Mouse (Mus musculus) heart, adult 9 months (tissue): ENCODE data around the gene Lama4.

Experiments used
- DNase-seq, 2 experiments: peaks; one replicate each; pipeline ENCODE4 v3.0.0; 2022; ENCODE audit warnings: low spot score in 2 of 2

Lama4 gene

DNA sequence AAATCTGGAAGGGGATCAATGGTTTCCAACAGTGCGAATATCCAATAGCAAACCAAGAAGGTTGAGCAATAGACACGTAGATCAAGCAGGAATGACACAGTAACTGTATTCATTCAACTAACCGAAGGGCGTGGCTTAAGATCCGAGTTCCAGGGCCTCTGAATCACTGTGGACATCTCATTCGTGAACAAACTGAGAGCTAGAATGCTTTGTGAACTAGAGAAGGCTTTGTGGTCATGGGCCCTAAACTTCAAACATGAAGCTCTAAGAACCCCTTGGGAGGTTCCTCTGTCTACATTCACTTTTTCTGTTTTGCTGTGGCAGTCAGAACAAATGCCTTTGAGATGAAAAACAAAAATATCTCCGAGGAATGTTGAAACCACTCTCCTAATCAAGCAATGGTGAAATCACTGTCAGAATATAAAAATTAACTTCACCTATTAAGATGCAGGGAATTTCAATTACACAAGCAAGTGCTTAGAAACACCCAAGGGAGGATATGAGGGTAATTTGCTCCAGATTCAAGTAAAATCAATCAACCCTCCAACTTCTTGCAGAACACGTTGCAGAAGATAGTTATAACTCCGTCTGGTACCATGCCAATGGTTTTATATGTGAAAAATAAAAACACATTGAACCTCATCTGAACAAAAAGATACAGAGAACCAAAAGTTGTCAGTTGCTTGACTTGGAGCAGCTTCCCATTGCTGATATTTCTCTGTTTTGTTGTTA, 29.6 kb downstream of the Lama4 start:
- peak in 1 of 2 experiments; percentile 44 for DNase-seq

DNA sequence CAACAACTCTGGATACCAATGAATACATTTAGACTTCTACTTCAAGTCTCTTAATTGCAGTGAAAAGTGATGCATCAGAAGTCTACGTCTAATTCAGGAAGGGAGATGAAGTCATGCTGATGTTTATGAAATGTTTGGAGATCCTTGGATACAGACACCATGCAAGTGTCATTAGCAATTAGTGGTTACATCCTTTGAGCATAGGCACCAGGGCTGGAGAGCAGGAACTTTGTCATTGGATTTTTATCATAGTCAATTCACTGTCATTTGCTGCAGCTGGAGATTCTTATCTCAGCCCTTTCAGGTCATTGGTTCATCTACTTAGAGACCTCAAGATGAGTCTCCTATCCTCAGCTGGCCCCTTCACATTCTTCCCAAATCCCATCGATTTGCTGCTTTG, 30.6 kb downstream of the Lama4 start:
- DNase-seq = no peak

DNA sequence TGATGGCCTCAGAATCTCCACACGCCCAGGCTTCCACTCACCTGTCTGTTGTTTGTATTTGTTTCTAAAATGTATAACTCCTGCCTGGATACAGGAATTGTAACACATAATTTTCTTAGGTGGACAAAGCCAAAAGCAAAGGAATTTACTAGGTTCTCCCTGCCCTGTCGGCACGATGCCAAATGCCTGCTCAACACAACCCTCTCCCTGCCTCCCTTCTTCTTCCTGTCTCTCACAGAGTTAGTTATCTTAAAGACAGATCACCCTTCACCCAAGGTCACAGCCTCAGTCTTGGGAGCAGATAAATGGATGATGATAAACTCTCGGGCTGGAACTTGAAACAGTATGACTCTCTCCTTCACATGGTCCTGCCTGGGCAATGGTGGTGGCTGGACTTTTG, 35.6 kb downstream of the Lama4 start:
- no peak for DNase-seq

DNA sequence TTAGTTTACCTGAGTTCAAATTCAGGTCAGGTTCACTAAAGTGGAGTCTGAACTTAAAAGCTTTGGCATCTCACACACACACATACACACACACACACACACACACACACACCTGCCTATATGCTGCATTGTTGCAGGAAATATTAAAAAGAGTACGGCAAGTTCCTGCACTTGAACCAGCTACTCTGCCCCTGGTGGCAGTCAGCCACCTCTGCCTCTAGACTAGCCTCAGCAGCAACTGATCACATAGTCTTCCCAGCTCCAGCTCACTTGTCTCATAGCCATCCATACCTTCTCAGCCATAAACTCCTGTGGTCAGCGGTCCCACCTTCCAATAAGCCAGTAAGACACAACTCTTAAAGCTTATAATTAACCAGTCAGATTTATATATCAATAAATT, 37.2 kb downstream of the Lama4 start:
- no peak for DNase-seq

DNA sequence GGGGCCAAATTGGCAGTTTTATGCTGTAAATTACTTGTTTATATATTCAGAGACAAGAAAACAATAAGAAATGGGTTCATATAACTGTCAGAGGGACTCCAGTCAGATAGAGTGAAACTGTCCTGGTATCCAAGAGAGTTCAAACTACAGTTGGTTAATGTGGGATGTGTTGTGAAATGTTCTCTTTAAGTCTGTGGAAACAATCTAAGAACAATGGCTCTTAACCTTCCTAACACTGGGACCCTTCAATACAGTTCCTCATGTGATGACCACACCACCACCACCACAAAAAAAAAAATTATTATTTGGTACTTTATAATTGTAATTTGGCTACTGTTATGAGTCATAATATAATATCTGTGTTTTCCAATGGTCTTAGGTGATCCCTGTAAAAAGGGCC, 38.2 kb downstream of the Lama4 start:
- no peak for DNase-seq

DNA sequence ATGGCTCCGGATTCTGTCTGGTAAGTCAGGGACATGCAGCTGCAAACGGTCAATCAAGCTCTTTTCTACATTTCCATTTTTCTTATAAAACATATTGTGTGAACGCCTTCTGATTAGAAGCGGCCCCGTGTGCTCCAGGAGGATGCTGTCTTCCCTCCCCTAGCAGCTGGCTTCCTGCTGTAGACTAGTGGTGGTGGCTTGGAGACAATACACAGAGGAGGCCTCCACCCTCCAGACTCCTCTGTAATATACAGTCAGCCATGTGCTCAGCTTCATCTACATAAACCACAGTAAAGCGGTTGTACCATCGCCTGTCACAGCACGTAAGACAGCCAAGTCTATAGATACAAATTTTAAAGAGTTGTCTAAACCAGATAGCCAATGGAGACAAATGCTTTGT, 40.2 kb downstream of the Lama4 start:
- no peak for DNase-seq

DNA sequence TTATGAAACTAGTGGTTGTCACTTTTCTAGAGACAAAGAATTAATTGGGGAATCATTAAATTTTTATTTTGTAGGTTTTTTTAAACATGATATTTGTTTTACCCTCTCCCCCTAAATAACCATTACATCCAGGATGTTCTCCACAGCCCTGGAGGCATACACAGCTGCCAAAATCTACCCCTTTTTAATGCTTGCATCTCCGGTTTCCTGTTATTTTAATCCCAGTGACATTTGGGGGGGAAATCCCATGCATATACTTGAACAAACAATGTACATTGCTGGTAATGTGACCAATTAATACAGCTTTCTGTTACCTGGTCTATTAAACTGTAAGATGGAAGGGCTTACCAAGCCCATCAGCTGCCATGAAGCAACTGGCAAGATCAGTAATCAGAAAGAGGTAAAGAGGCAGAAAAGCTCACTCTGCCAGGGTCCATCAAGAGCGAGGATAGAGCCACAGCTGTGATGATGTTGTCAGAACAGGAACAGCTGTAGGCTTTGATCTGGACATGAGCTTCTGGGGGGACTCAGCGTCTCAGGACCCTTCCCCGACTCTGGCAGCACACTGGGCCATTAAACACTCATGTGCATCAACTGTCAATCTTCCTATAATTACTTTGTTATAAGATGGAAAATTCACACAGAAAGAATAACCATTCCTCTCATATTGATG, 41.3 kb downstream of the Lama4 start:
- no peak for DNase-seq

DNA sequence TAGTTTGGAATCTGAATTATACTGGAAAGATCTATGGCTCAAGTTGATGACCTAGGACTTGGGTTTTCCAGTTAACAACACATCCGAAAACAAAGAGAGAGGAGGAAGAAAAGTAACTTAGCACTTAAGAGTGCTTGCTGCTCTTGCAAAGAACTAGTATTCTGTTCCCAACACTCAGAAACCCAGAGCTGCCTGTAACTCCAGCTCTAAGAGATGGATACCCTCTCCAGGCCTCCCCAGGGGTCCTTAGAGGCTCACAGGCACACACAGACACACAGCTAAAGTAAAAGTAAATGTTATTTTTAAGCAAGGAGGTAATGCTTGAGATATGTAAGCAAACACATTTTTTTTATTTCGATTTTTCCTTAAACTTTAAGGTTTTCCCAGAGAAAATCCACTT, 49.5 kb downstream of the Lama4 start:
- no peak for DNase-seq

DNA sequence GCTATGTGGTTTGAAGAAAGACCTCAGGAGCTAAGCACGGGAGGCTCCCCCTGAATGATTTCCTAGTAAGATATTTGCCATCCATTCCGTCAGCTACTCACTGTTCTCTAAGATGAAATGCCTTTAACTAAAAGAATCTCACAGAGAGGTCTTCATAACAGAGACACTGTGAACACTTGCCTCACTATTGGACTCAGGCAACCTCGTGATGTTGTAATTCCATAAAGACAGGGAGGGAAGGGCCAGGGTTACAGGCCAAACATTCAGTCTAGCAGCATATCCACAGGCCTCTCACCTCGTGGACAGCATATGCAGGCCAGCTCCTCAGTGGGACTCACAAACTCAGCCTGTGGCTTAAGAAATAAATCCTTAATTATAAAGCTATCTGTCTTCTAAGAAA, 52.7 kb downstream of the Lama4 start:
- no peak for DNase-seq

DNA sequence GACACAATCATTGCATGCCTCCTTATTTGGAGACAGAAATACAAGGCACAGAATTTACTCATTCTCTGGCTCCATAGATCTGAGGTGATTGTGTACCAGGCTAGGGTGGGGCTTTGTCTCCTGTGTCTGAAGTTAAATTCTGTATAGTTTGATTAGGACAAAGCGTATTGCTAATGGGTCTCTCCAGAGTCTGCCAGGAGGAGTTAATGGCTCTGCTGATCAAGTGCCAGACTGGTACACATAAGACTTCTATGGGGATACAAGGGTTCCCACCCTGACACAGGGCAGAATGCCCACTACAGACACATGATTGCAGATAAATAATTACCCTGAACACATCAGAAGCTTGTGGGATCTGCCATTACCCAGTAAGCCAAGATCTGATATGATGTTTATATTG, 53.3 kb downstream of the Lama4 start:
- no peak for DNase-seq

DNA sequence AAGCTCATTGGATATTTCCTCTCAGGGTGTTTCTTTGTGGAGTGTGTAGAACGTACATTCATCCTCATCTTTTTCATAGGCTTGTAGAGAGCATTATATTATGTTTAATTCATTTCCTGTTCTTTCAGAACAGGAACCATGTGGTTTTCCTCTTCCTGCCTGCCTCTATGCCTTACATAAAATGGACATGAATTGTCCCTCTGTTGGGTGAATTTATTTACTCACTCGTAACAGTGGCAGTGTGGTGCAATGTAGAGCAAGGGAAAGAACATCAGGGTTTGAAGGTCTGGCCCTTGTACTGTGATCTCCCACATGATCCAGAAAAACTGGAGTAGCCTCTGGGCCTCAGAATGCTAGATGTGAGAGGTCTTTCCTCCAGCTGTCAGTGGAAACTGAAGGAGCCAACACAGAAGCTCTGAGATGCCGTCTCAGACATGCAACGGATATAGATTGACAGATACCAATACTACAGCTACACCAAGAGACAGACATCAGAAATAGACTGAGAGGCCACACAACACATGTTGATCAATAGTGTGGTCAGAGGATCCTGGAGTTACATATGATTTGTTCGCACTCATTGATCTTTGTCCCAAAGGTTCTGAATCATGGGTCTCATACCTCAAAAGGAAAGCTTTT, 58.4 kb downstream of the Lama4 start:
- no peak for DNase-seq

DNA sequence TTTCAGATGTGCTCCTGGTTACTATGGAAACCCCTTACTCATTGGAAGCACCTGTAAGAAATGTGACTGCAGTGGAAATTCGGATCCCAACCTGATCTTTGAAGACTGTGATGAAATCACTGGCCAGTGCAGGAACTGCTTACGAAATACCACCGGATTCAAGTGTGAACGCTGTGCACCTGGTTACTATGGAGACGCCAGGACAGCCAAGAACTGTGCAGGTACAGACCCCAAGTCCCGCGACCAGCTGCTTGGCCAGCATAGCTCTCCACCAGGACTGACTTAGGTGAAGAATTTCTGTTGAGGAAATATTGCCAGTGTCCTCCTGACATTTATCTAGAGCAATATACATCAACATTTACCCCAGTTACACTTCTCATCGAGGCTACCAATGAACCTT, 61.2 kb downstream of the Lama4 start:
- no peak for DNase-seq

DNA sequence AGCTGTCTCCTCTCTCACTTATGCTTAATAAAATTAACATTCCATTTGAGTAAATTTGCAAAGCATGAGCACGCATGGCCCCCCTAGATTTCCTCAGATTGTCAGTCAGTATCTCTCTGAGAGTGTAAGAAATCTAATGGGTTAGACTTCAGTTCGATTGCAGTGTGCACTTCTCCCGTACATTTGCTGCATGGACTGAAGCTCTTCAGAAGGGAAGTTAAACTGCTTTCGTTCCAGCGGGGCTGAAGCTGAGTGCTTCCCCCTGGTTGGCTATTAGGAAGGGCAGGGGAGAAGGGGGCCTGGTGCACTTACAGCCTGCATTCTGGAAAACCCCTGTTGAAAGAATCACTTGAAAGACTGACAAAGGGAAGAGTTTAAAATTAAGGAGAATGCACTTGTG, 61.7 kb downstream of the Lama4 start:
- no peak for DNase-seq

DNA sequence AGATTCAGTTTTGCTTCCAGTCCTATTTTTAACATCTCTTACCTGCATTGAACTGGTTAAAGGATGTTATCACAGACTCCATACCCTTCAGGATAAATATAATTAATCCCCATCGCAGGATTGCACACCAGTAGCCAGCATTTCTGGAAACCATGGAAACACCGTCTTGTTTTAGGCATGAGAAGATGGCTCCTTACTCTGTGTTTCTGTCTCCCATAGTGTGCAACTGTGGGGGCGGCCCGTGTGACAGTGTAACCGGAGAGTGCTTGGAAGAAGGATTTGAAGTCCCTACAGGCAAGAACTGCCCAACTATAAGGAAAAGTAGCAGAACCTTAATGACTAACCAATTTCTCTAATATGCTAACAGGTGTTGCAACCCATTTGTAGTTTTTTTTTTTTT, 63.1 kb downstream of the Lama4 start:
- no peak for DNase-seq

DNA sequence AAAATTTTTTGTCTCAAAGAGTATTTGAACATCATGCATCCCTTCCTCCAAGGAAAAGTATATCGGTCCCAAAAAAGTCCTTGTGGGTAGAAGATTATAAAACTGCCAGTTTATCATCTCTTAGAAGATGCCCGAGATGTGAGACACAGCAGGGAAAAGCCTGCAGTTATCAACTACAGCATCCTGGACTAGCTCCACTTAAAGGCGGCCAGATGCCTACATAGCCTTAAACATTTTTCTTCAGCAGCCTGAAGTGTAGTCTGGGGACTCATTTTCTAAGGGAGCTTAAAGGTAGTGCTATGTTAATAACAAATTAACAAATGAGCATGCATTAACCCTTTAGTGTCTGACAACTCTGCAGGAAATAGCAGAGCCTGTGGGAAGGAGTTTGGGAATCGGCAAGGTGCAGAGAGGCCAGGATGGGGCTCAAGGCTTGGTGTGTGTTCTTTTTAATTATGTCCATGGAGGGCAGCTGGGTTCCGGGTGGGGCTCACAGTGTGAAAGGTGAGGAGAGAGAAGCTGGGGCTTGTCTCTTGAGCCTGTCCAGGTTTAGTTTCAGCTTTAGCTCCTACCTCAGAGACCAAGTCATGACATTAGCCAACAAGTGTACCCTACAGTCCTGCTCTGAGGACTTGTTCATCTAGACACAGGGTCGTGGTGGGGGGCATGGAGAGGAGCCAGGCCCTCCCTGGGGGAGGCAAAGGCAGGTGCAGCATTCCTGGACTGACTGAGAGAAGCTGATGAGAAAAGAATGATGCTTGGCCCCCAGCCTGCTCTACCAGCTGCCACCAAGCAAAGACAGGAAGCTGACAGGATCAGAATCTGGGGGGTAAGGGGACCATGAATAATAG, 64.2 kb downstream of the Lama4 start:
- no peak for DNase-seq

DNA sequence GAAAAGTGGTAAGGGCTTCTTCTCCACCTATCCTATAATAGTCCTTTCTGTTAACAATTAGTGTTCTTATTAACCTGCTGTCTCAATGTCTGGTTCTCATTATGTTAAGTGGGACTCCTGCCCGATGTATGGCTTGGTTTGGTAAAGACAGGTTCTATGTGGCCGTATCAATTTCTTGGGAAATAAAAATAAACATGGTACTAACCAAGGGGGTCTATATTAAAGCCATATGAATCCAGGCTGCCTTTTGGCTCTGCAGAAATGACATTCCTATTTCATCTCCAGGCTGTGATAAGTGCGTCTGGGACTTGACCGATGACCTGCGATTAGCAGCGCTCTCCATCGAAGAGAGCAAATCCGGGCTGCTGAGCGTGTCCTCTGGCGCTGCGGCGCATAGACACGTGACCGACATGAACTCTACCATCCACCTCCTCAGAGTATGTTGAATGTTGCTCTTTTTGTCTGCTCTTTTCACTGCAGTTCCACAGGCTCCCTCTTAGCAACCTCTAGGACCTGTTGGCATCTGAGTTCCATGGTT, 64.9 kb downstream of the Lama4 start:
- DNase-seq = no peak

DNA sequence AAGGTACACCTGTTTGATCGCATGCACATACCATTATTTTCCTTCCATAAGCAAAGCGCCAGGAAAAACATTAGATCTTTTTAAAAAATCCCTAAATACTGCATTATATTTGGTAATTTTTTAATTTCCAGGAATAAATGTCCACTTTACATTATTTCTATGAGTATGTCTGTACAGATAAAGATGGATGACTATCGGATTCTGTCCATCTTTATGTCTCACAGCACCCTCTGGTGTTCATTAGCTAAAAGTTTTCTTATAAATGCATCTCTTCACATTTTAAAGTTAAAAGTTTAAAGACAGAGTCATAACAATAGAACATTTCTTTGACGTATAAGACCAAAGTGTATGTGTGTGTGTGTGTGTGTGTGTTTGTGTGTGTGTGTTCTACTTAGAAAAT, 74.2 kb downstream of the Lama4 start:
- DNase-seq = no peak

DNA sequence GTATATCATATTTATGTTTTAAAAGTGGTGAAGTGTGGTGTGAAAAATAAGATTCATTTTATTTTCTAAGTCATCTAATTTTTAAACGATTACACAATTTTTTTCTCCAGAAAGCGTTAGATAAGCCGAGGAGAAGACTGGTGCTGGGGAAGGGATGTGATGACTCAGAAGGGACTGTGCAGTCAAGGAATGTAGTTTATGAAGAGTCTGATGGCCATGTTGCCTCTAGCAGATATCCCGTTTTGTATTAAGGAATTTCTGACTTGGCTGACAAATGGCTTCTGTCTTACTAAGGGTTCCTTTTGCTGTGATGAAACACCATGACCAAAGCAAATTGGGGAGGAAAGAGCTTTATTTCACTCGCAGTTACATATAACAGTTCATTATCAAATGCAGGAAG, 74.7 kb downstream of the Lama4 start:
- DNase-seq = no peak

DNA sequence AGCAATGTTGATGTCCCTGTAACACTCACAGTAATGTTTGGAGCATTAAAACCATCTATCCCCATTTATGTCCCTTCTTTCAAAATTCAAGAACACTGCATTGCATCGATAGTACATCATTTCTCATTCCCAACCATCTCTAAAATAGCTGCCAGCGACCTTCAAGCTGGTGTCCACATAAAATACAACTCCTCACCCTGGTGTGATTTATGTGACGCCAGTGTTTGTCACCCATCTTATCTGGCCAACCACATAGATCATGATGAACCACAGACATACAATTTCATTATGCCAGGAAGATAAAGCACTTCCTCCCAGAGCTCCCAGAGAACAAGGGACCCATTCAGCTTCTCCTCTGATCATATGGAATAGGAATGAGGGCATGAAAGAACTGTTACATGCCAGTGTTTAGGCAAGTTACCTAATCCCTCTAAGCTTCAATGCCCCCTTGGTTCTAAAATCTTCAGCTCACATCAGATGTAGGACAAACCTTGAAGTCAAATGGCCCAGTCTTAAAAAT, 79.2 kb downstream of the Lama4 start:
- DNase-seq = no peak

DNA sequence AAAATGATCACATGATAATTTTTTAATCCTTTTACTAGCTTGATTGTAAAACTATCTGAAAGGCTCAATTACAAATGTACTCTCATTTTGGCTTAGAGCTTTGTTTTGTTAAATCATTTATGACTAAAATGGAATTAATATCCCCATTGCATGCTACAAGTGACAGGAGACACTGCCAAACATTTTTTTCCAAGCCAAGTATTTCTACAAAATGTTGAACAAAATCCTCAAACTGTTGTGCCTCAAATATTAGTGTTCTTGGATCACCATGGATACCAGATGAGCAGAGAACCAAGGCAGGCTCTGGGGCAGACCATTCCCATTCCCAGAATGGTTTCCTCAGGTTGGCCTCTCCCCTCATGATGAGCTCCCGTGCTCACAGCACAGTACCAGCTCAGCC, 79.8 kb downstream of the Lama4 start:
- DNase-seq = peak; percentile 34 to 48

DNA sequence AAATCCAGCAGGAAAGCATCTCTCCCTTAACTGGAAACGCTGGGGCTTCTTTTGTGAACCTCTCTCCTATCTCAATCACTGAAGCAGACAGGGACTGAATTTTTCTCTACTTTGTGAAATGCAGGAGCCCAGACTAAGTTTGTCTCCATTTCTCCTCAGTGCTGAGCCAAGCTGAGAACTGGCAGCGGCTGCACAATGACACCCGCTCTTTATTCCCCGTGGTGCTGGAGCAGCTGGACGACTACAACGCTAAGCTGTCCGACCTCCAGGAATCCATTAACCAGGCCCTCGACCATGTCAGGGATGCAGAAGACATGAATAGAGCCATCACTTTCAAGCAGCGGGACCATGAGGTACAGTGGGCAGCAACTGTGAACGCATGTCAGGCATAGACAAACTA, 82.5 kb downstream of the Lama4 start:
- peak; percentile 21 to 29 for DNase-seq
